Mouse (Mus musculus) hindlimb bud, embryonic 11.5 days (tissue): ENCODE results near the gene Ttc23.

Source experiments
- DNase-seq: peaks from one replicate; pipeline ENCODE4 v3.0.0-alpha.2; 2012; ENCODE audit warnings: low read depth, low spot score; ENCODE audit errors: extremely low spot score

Gene Ttc23

GRCm38 (mm10) chr7:67644833-67645680 lies 2.2 kb upstream of the Ttc23 start, which contains the start of gene Lrrc28:
Gene Lrrc28, minus strand, starts transcription at chr7:67645268.
- DNase-seq: peak; percentile 98

- no peak for DNase-seq
Observed at GRCm38 (mm10) chr7:67645681-67646014, 1.6 kb upstream of the Ttc23 start.

GRCm38 (mm10) chr7:67646131-67646530 lies 1.1 kb upstream of the Ttc23 start:
- DNase-seq: no peak

- DNase-seq: no peak
Observed at GRCm38 (mm10) chr7:67648376-67648775, 1.2 kb downstream of the Ttc23 start.

- DNase-seq: no peak
Observed at GRCm38 (mm10) chr7:67652211-67652610, 5.0 kb downstream of the Ttc23 start.

- DNase-seq: no peak
Observed at GRCm38 (mm10) chr7:67654668-67655067, 7.5 kb downstream of the Ttc23 start.

GRCm38 (mm10) chr7:67655186-67655585 lies 8.0 kb downstream of the Ttc23 start:
- DNase-seq: no peak

- no peak for DNase-seq
Observed at GRCm38 (mm10) chr7:67658110-67658509, 10.9 kb downstream of the Ttc23 start.

GRCm38 (mm10) chr7:67662424-67662823 lies 15.2 kb downstream of the Ttc23 start:
- DNase-seq: no peak

- no peak for DNase-seq
Observed at GRCm38 (mm10) chr7:67663981-67664694, 16.9 kb downstream of the Ttc23 start.

GRCm38 (mm10) chr7:67670965-67671364 lies 23.8 kb downstream of the Ttc23 start:
- no peak for DNase-seq

- peak; percentile 63 for DNase-seq
Observed at GRCm38 (mm10) chr7:67672650-67673049, 25.4 kb downstream of the Ttc23 start.

- no peak for DNase-seq
Observed at GRCm38 (mm10) chr7:67673656-67674055, 26.4 kb downstream of the Ttc23 start.

GRCm38 (mm10) chr7:67678878-67679499 lies 31.8 kb downstream of the Ttc23 start:
- DNase-seq: no peak

GRCm38 (mm10) chr7:67681078-67681477 lies 33.9 kb downstream of the Ttc23 start:
- no peak for DNase-seq

- DNase-seq: no peak
Observed at GRCm38 (mm10) chr7:67683006-67683405, 35.8 kb downstream of the Ttc23 start.

- DNase-seq: no peak
Observed at GRCm38 (mm10) chr7:67686545-67686944, 39.3 kb downstream of the Ttc23 start.

- DNase-seq: no peak
Observed at GRCm38 (mm10) chr7:67688281-67688680, 41.1 kb downstream of the Ttc23 start.

GRCm38 (mm10) chr7:67689793-67690192 lies 42.6 kb downstream of the Ttc23 start:
- no peak for DNase-seq

- no peak for DNase-seq
Observed at GRCm38 (mm10) chr7:67691036-67691435, 43.8 kb downstream of the Ttc23 start.

- no peak for DNase-seq
Observed at GRCm38 (mm10) chr7:67692141-67692540, 44.9 kb downstream of the Ttc23 start.
